Mouse (Mus musculus) stomach, embryonic 15.5 days (tissue): Measurements from ENCODE around the gene Col11a2. TPM values are rescaled to one million over a fixed set of nuclear protein-coding genes. Genes with fewer than 3 reads are reported as not detected.
"Not testable (repeated sequence)": the region's sequence is repeated elsewhere in the genome, so short reads cannot be mapped to it uniquely, and the experiment has no call there.

Experiments used
- ATAC-seq: fragments of 200-750 bp; cut with Nextera tagmentation; 2 replicates; pipeline ENCODE4 v1.8.0; 2017; ENCODE audit warnings: low read depth, moderate number of reproducible peaks, moderate TSS enrichment; ENCODE audit not compliant: insufficient read depth, low FRiP score
- H3K27ac ChIP-seq: fragments of 300-500 bp; sonication (generic); 2 replicates; pipeline ENCODE4 v1.5.1; 2015; ENCODE audit warnings: mild to moderate bottlenecking, inconsistent platforms
- H3K27me3 ChIP-seq: fragments of 300-500 bp; sonication (generic); replicated peaks from 2 replicates; pipeline ENCODE4 v1.6.1; 2015; ENCODE audit warnings: inconsistent platforms
- H3K36me3 ChIP-seq: fragments of 300-500 bp; sonication (generic); 2 replicates; pipeline ENCODE4 v1.6.1; 2015; ENCODE audit warnings: inconsistent platforms
- H3K4me1 ChIP-seq: fragments of 300-500 bp; sonication (generic); 2 replicates; pipeline ENCODE4 v1.6.1; 2015; ENCODE audit warnings: inconsistent platforms
- H3K4me2 ChIP-seq: fragments of 300-500 bp; sonication (generic); 2 replicates; pipeline ENCODE4 v1.6.1; 2015; ENCODE audit warnings: mild to moderate bottlenecking, inconsistent platforms
- H3K4me3 ChIP-seq: fragments of 300-500 bp; sonication (generic); replicated peaks from 2 replicates; pipeline ENCODE4 v1.5.1; 2015; ENCODE audit warnings: inconsistent platforms
- H3K9ac ChIP-seq: fragments of 300-500 bp; sonication (generic); 2 replicates; pipeline ENCODE4 v1.6.1; 2015; ENCODE audit warnings: inconsistent platforms
- H3K9me3 ChIP-seq: fragments of 300-500 bp; sonication (generic); 2 replicates; pipeline ENCODE4 v1.6.1; 2016; ENCODE audit warnings: inconsistent platforms
- WGBS: fragments of 180-500 bp; shearing (Covaris S2); methylation state at CpG from one replicate; pipeline ENCODE4 v1.1.7; 2015; 5-methylcytosine and 5-hydroxymethylcytosine counted together
- polyA plus RNA-seq: library from polyadenylated mRNA; unstranded; fragments of >200 nt; fragmentation: Nextera tagmentation; extraction: Ambion mirVana; gene quantifications from 2 replicates; pipeline ENCODE4 v1.2.1, GENCODE M21; 2015

Gene Col11a2
- 1.3 and 1.5 TPM in 2 replicates for polyA plus RNA-seq

GRCm38 (mm10) chr17:34038878-34039561 is at the start of gene Col11a2:
Gene Col11a2, plus strand, starts transcription at chr17:34039437.
- Histone ChIP-seq H3K27me3 (0 out of 2 replicates have a peak, but pooled peaks cover 8% of the 10 kb centered on the region), H3K9me3 (no peaks in the 10 kb centered on the region), H3K9ac (0 out of 2 replicates have a peak within 1 kb of the TSS, but pooled peaks have one; percentile 9), H3K4me1 (peaks cover 33% of the 10 kb centered on the region), H3K4me2 (peak within 1 kb of the TSS; percentile 52), H3K4me3 (peak within 1 kb of the TSS; percentile 15), H3K27ac (no peak within 1 kb of the TSS), H3K36me3 (peaks cover 28% of the 10 kb centered on the region)
- WGBS: 13% methylated on average over 28 of the region's 28 CpGs
- peak; percentile 6; the same call in 1 of the 2 replicates for ATAC-seq

- Histone ChIP-seq H3K4me1 (no peaks in the 10 kb centered on the region), H3K36me3 (no peaks in the 10 kb centered on the region), H3K27ac (no peak overlapping the region), H3K9ac (no peak overlapping the region), H3K9me3 (no peaks in the 10 kb centered on the region), H3K4me3 (no peak overlapping the region), H3K27me3 (0 out of 2 replicates have a peak, but pooled peaks cover 6% of the 10 kb centered on the region), H3K4me2 (no peak overlapping the region)
- no peak for ATAC-seq
- 30% methylated on average over 10 of the region's 10 CpGs for WGBS
Observed at GRCm38 (mm10) chr17:33991788-33992664, 47.2 kb upstream of the Col11a2 start.

GRCm38 (mm10) chr17:33994959-33995358 is 44.3 kb upstream of the Col11a2 start:
- H3K27me3 ChIP-seq: peaks cover 5% of the 10 kb centered on the region; the same call in 1 of the 2 replicates
- no peak overlapping the region for H3K27ac ChIP-seq
- 90% methylated on average over 8 of the region's 8 CpGs for WGBS
- no peaks in the 10 kb centered on the region for H3K9me3 ChIP-seq
- no peaks in the 10 kb centered on the region for H3K36me3 ChIP-seq
- H3K4me3 ChIP-seq: no peak overlapping the region
- H3K9ac ChIP-seq: no peak overlapping the region
- H3K4me2 ChIP-seq: no peak overlapping the region
- H3K4me1 ChIP-seq: peaks cover 7% of the 10 kb centered on the region
- ATAC-seq: no peak

GRCm38 (mm10) chr17:33995651-33996050 is 43.6 kb upstream of the Col11a2 start:
- no peaks in the 10 kb centered on the region for H3K9me3 ChIP-seq
- H3K4me3 ChIP-seq: no peak overlapping the region
- H3K4me1 ChIP-seq: peaks cover 8% of the 10 kb centered on the region
- H3K9ac ChIP-seq: no peak overlapping the region
- no peak overlapping the region for H3K4me2 ChIP-seq
- 35% methylated on average over 3 of the region's 3 CpGs for WGBS
- H3K36me3 ChIP-seq: no peaks in the 10 kb centered on the region
- no peak for ATAC-seq
- H3K27ac ChIP-seq: no peak overlapping the region
- H3K27me3 ChIP-seq: peaks cover 7% of the 10 kb centered on the region; the same call in 1 of the 2 replicates

GRCm38 (mm10) chr17:33997025-33997424 is 42.2 kb upstream of the Col11a2 start:
- not testable (repeated sequence) for H3K27ac ChIP-seq, H3K9ac ChIP-seq, H3K36me3 ChIP-seq, H3K9me3 ChIP-seq, ATAC-seq, H3K4me3 ChIP-seq, H3K4me2 ChIP-seq, H3K4me1 ChIP-seq
- 88% methylated on average over 2 of the region's 2 CpGs for WGBS
- H3K27me3 ChIP-seq: peaks cover 19% of the 10 kb centered on the region; the same call in 1 of the 2 replicates

GRCm38 (mm10) chr17:33998697-33999096 is 40.5 kb upstream of the Col11a2 start:
- not testable (repeated sequence) for ATAC-seq, H3K4me1 ChIP-seq, H3K4me2 ChIP-seq, H3K9me3 ChIP-seq, H3K4me3 ChIP-seq, H3K9ac ChIP-seq, H3K27ac ChIP-seq, H3K36me3 ChIP-seq
- 40% methylated on average over 5 of the region's 5 CpGs for WGBS
- H3K27me3 ChIP-seq: peaks cover 19% of the 10 kb centered on the region; the same call in 1 of the 2 replicates

- H3K9me3 ChIP-seq: no peaks in the 10 kb centered on the region
- peaks cover 8% of the 10 kb centered on the region for H3K4me1 ChIP-seq
- H3K36me3 ChIP-seq: no peaks in the 10 kb centered on the region
- no peak overlapping the region for H3K27ac ChIP-seq
- peak overlapping the region; percentile 100 for H3K4me2 ChIP-seq
- WGBS: 3% methylated on average over 87 of the region's 87 CpGs
- peak overlapping the region; percentile 59 for H3K4me3 ChIP-seq
- peaks cover 19% of the 10 kb centered on the region; the same call in 1 of the 2 replicates for H3K27me3 ChIP-seq
- peak overlapping the region; percentile 60 for H3K9ac ChIP-seq
- peak; percentile 44; the same call in 1 of the 2 replicates for ATAC-seq
Observed at GRCm38 (mm10) chr17:33999341-34000149, 39.7 kb upstream of the Col11a2 start.

- peak within 1 kb of the TSS; percentile 100 for H3K4me2 ChIP-seq
- ATAC-seq: peak; percentile 95
- peaks cover 19% of the 10 kb centered on the region; the same call in 1 of the 2 replicates for H3K27me3 ChIP-seq
- H3K9me3 ChIP-seq: no peaks in the 10 kb centered on the region
- peak within 1 kb of the TSS; percentile 59 for H3K4me3 ChIP-seq
- under 1% methylated on average over 28 of the region's 30 CpGs for WGBS
- peak within 1 kb of the TSS; percentile 60 for H3K9ac ChIP-seq
- H3K4me1 ChIP-seq: peaks cover 8% of the 10 kb centered on the region
- H3K27ac ChIP-seq: no peak within 1 kb of the TSS
- no peaks in the 10 kb centered on the region for H3K36me3 ChIP-seq
Observed at GRCm38 (mm10) chr17:34000150-34000537, 39.1 kb upstream of the Col11a2 start, which contains the start of gene H2-K1. Gene H2-K1, minus strand, starts transcription at chr17:34000347.

- Histone ChIP-seq H3K4me2 (peak overlapping the region; percentile 100), H3K27me3 (peaks cover 19% of the 10 kb centered on the region; the same call in 1 of the 2 replicates), H3K4me3 (peak overlapping the region; percentile 59; the same call in 1 of the 2 replicates)
- ATAC-seq, H3K9me3 ChIP-seq, H3K9ac ChIP-seq, H3K36me3 ChIP-seq, H3K27ac ChIP-seq, H3K4me1 ChIP-seq: not testable (repeated sequence)
- WGBS: 52% methylated on average over 2 of the region's 2 CpGs
Observed at GRCm38 (mm10) chr17:34000796-34001195, 38.4 kb upstream of the Col11a2 start.

GRCm38 (mm10) chr17:34003426-34003825 is 35.8 kb upstream of the Col11a2 start:
- no peak overlapping the region for H3K4me3 ChIP-seq
- no peak for ATAC-seq
- H3K27ac ChIP-seq: no peak overlapping the region
- H3K9me3 ChIP-seq: no peaks in the 10 kb centered on the region
- no peak overlapping the region for H3K4me2 ChIP-seq
- H3K27me3 ChIP-seq: peaks cover 17% of the 10 kb centered on the region; the same call in 1 of the 2 replicates
- H3K9ac ChIP-seq: no peak overlapping the region
- H3K4me1 ChIP-seq: peaks cover 8% of the 10 kb centered on the region
- no peaks in the 10 kb centered on the region for H3K36me3 ChIP-seq
- WGBS: 7% methylated on average over 5 of the region's 5 CpGs

GRCm38 (mm10) chr17:34006570-34006969 is 32.7 kb upstream of the Col11a2 start:
- no peaks in the 10 kb centered on the region for H3K4me1 ChIP-seq
- no peak overlapping the region for H3K27ac ChIP-seq
- no peak overlapping the region for H3K4me3 ChIP-seq
- WGBS: 35% methylated on average over 2 of the region's 2 CpGs
- H3K27me3 ChIP-seq: peaks cover 5% of the 10 kb centered on the region; the same call in 1 of the 2 replicates
- no peak overlapping the region for H3K4me2 ChIP-seq
- no peaks in the 10 kb centered on the region for H3K9me3 ChIP-seq
- H3K9ac ChIP-seq: no peak overlapping the region
- no peaks in the 10 kb centered on the region for H3K36me3 ChIP-seq
- ATAC-seq: no peak
